Mouse (Mus musculus) neural tube, embryonic 13.5 days (tissue): ENCODE measurements at regions not wholly inside any gene's neighbourhood (a gene's known extent, or its start where the extent isn't known, plus 50 kb on each side); places are given as distances from the start of the nearest gene placed in this dataset.

Source experiments
- ATAC-seq: fragments of 200-750 bp; cut with Nextera tagmentation; 2 replicates; pipeline ENCODE4 v1.8.0; 2017; ENCODE audit warnings: low read depth, mild to moderate bottlenecking, moderate TSS enrichment, moderate library complexity
- H3K27ac ChIP-seq: fragments of 300-500 bp; sonication (generic); replicated peaks from 2 replicates; pipeline ENCODE4 v1.5.1; 2015; ENCODE audit warnings: moderate library complexity, mild to moderate bottlenecking, inconsistent platforms
- H3K27me3 ChIP-seq: fragments of 300-500 bp; sonication (generic); 2 replicates; pipeline ENCODE4 v1.6.1; 2015; ENCODE audit warnings: mild to moderate bottlenecking, inconsistent platforms
- H3K36me3 ChIP-seq: fragments of 300-500 bp; sonication (generic); 2 replicates; pipeline ENCODE4 v1.6.1; 2015; ENCODE audit warnings: mild to moderate bottlenecking, inconsistent platforms
- H3K4me1 ChIP-seq: fragments of 300-500 bp; sonication (generic); replicated peaks from 2 replicates; pipeline ENCODE4 v1.6.1; 2015; ENCODE audit warnings: inconsistent platforms
- H3K4me2 ChIP-seq: fragments of 300-500 bp; sonication (generic); 2 replicates; pipeline ENCODE4 v1.6.1; 2015; ENCODE audit warnings: inconsistent platforms, mild to moderate bottlenecking, moderate library complexity
- H3K4me3 ChIP-seq: fragments of 300-500 bp; sonication (generic); 2 replicates; pipeline ENCODE4 v1.5.1; 2015; ENCODE audit warnings: mild to moderate bottlenecking, inconsistent platforms
- H3K9ac ChIP-seq: fragments of 300-500 bp; sonication (generic); 2 replicates; pipeline ENCODE4 v1.6.1; 2015; ENCODE audit warnings: moderate library complexity, mild to moderate bottlenecking, inconsistent platforms
- H3K9me3 ChIP-seq: fragments of 300-500 bp; sonication (generic); 2 replicates; pipeline ENCODE4 v1.6.1; 2016; ENCODE audit warnings: inconsistent platforms
- WGBS: fragments of 180-500 bp; shearing (Covaris S2); methylation state at CpG from one replicate; pipeline ENCODE4 v1.1.7; 2015; 5-methylcytosine and 5-hydroxymethylcytosine counted together

- no peaks in the 10 kb centered on the region for H3K36me3 ChIP-seq
- ATAC-seq = no peak
- H3K9me3 ChIP-seq = no peaks in the 10 kb centered on the region
- no peak overlapping the region for H3K4me3 ChIP-seq
- no peak overlapping the region for H3K9ac ChIP-seq
- H3K27ac ChIP-seq = no peak overlapping the region
- H3K4me2 ChIP-seq = no peak overlapping the region
- H3K4me1 ChIP-seq = peaks cover 9% of the 10 kb centered on the region; the same call in 1 of the 2 replicates
- H3K27me3 ChIP-seq = peaks cover 6% of the 10 kb centered on the region; the same call in 1 of the 2 replicates
These were observed 198.6 kb upstream of the Tle3 start for GRCm38 (mm10) chr9:61173548-61173947.

- no peaks in the 10 kb centered on the region for H3K36me3 ChIP-seq
- H3K4me1 ChIP-seq = peaks cover 9% of the 10 kb centered on the region; the same call in 1 of the 2 replicates
- H3K27ac ChIP-seq = no peak overlapping the region
- peaks cover 6% of the 10 kb centered on the region; the same call in 1 of the 2 replicates for H3K27me3 ChIP-seq
- H3K9ac ChIP-seq = no peak overlapping the region
- H3K4me3 ChIP-seq = no peak overlapping the region
- 96% methylated on average over 2 of the region's 2 CpGs for whole genome bisulfite sequencing
- no peak for ATAC-seq
- no peak overlapping the region for H3K4me2 ChIP-seq
- H3K9me3 ChIP-seq = no peaks in the 10 kb centered on the region
These were observed 196.8 kb upstream of the Tle3 start for GRCm38 (mm10) chr9:61175381-61175780.

GRCm38 (mm10) chr9:61176856-61177255 lies 195.3 kb upstream of the Tle3 start:
- H3K4me1 ChIP-seq = peaks cover 9% of the 10 kb centered on the region; the same call in 1 of the 2 replicates
- no peak overlapping the region for H3K9ac ChIP-seq
- H3K27me3 ChIP-seq = peaks cover 6% of the 10 kb centered on the region; the same call in 1 of the 2 replicates
- H3K4me3 ChIP-seq = no peak overlapping the region
- 97% methylated on average over 3 of the region's 3 CpGs for whole genome bisulfite sequencing
- no peaks in the 10 kb centered on the region for H3K9me3 ChIP-seq
- no peak overlapping the region for H3K4me2 ChIP-seq
- no peak overlapping the region for H3K27ac ChIP-seq
- no peak for ATAC-seq
- no peaks in the 10 kb centered on the region for H3K36me3 ChIP-seq

- no peak overlapping the region for H3K4me2 ChIP-seq
- 0 out of 2 replicates have a peak, but pooled peaks cover 4% of the 10 kb centered on the region for H3K27me3 ChIP-seq
- H3K4me3 ChIP-seq = no peak overlapping the region
- WGBS = 70% methylated on average over 8 of the region's 8 CpGs
- H3K9me3 ChIP-seq = 0 out of 2 replicates have a peak, but pooled peaks cover 5% of the 10 kb centered on the region
- no peak overlapping the region for H3K9ac ChIP-seq
- no peak overlapping the region for H3K27ac ChIP-seq
- ATAC-seq = no peak
- peaks cover 15% of the 10 kb centered on the region for H3K4me1 ChIP-seq
- no peaks in the 10 kb centered on the region for H3K36me3 ChIP-seq
These were observed 185.4 kb upstream of the Tle3 start for GRCm38 (mm10) chr9:61186541-61187420.

GRCm38 (mm10) chr9:61187713-61188399 lies 184.3 kb upstream of the Tle3 start:
- Histone ChIP-seq H3K4me3 (no peak overlapping the region), H3K4me2 (no peak overlapping the region), H3K9ac (no peak overlapping the region), H3K27ac (peak overlapping the region; percentile 35; the same call in 1 of the 2 replicates), H3K4me1 (peaks cover 15% of the 10 kb centered on the region), H3K36me3 (no peaks in the 10 kb centered on the region), H3K9me3 (0 out of 2 replicates have a peak, but pooled peaks cover 5% of the 10 kb centered on the region), H3K27me3 (0 out of 2 replicates have a peak, but pooled peaks cover 2% of the 10 kb centered on the region)
- WGBS = 23% methylated on average over 3 of the region's 3 CpGs
- ATAC-seq = 0 out of 2 replicates have a peak, but pooled peaks have one; percentile 71

GRCm38 (mm10) chr9:61189295-61189694 lies 182.9 kb upstream of the Tle3 start:
- no peak for ATAC-seq
- Histone ChIP-seq H3K4me1 (peaks cover 15% of the 10 kb centered on the region), H3K27me3 (no peaks in the 10 kb centered on the region), H3K4me2 (no peak overlapping the region), H3K9ac (no peak overlapping the region), H3K36me3 (no peaks in the 10 kb centered on the region), H3K9me3 (0 out of 2 replicates have a peak, but pooled peaks cover 5% of the 10 kb centered on the region), H3K27ac (no peak overlapping the region), H3K4me3 (no peak overlapping the region)
- WGBS = 88% methylated on average over 8 of the region's 8 CpGs

- Histone ChIP-seq H3K4me2 (no peak overlapping the region), H3K36me3 (no peaks in the 10 kb centered on the region), H3K4me1 (peaks cover 36% of the 10 kb centered on the region), H3K9ac (no peak overlapping the region), H3K9me3 (no peaks in the 10 kb centered on the region), H3K27me3 (no peaks in the 10 kb centered on the region), H3K4me3 (no peak overlapping the region), H3K27ac (peak overlapping the region; percentile 29; the same call in 1 of the 2 replicates)
- 33% methylated on average over 4 of the region's 4 CpGs for WGBS
- peak; percentile 63; the same call in 1 of the 2 replicates for ATAC-seq
These were observed 173.0 kb upstream of the Tle3 start for GRCm38 (mm10) chr9:61199077-61199753.

- Histone ChIP-seq H3K4me3 (no peak overlapping the region), H3K9me3 (no peaks in the 10 kb centered on the region), H3K27me3 (no peaks in the 10 kb centered on the region), H3K4me1 (peaks cover 37% of the 10 kb centered on the region), H3K4me2 (no peak overlapping the region), H3K36me3 (no peaks in the 10 kb centered on the region), H3K27ac (no peak overlapping the region), H3K9ac (no peak overlapping the region)
- no peak for ATAC-seq
- WGBS = 36% methylated on average over 8 of the region's 8 CpGs
These were observed 172.3 kb upstream of the Tle3 start for GRCm38 (mm10) chr9:61199891-61200290.

- no peak for ATAC-seq
These were observed 171.7 kb upstream of the Tle3 start for GRCm38 (mm10) chr9:61200295-61200955.

GRCm38 (mm10) chr9:61205049-61205448 lies 167.1 kb upstream of the Tle3 start:
- H3K27me3 ChIP-seq = 0 out of 2 replicates have a peak, but pooled peaks cover under 1% of the 10 kb centered on the region
- ATAC-seq = no peak
- H3K4me2 ChIP-seq = no peak overlapping the region
- 74% methylated on average over 8 of the region's 8 CpGs for WGBS
- no peak overlapping the region for H3K27ac ChIP-seq
- no peaks in the 10 kb centered on the region for H3K9me3 ChIP-seq
- H3K9ac ChIP-seq = no peak overlapping the region
- H3K4me3 ChIP-seq = no peak overlapping the region
- no peaks in the 10 kb centered on the region for H3K36me3 ChIP-seq
- peaks cover 45% of the 10 kb centered on the region for H3K4me1 ChIP-seq

More at GRCm38 (mm10) chr9:61200295-61200955, 171.7 kb upstream of the Tle3 start:
- Histone ChIP-seq H3K9ac (no peak overlapping the region), H3K4me2 (no peak overlapping the region), H3K27ac (no peak overlapping the region), H3K36me3 (no peaks in the 10 kb centered on the region), H3K4me3 (no peak overlapping the region), H3K4me1 (peaks cover 42% of the 10 kb centered on the region), H3K27me3 (no peaks in the 10 kb centered on the region), H3K9me3 (no peaks in the 10 kb centered on the region)
- WGBS = 16% methylated on average over 5 of the region's 5 CpGs

- peak; percentile 87 for ATAC-seq
- peaks cover 36% of the 10 kb centered on the region for H3K4me1 ChIP-seq
- H3K27me3 ChIP-seq = peaks cover 15% of the 10 kb centered on the region
- H3K9ac ChIP-seq = no peak overlapping the region
- no peak overlapping the region for H3K4me2 ChIP-seq
- no peaks in the 10 kb centered on the region for H3K36me3 ChIP-seq
- WGBS = 33% methylated on average over 13 of the region's 13 CpGs
- no peaks in the 10 kb centered on the region for H3K9me3 ChIP-seq
- H3K27ac ChIP-seq = 0 out of 2 replicates have a peak overlapping the region, but pooled peaks have one; percentile 38
- H3K4me3 ChIP-seq = no peak overlapping the region
These were observed 165.3 kb upstream of the Tle3 start for GRCm38 (mm10) chr9:61206725-61207365.
